Comparison of ENCODE assay signal across 8 mouse cellular contexts in genomic region chr10:39614676-39615075, GRCm38 (mm10). TPM values are rescaled to one million over a fixed set of nuclear protein-coding genes. Genes with fewer than 3 reads are reported as not detected.
A peak's percentile ranks its signal among the peaks of the same experiment; 100 is the strongest.
DNase-seq lines count a peak whose midpoint lies in the region; ATAC-seq and TF ChIP-seq lines count a peak whose summit lies in the region.

No protein-coding gene starts in this region.

- 10% methylated on average over 6 of the region's 6 CpGs for WGBS in embryonic facial prominence, embryonic 15.5 days
- WGBS in limb, embryonic 14.5 days, result 8% methylated on average over 6 of the region's 6 CpGs
- 8% methylated on average over 6 of the region's 6 CpGs for WGBS in stomach, embryonic 14.5 days

- peak; percentile 79 for ATAC-seq in embryonic facial prominence, embryonic 15.5 days (ENCODE audit: insufficient number of reproducible peaks, low FRiP score, low TSS enrichment, low read depth)
- peak; percentile 74 for ATAC-seq in limb, embryonic 14.5 days (ENCODE audit: low FRiP score, low read depth)
- ATAC-seq in stomach, embryonic 14.5 days (ENCODE audit: insufficient number of reproducible peaks, insufficient read depth, low FRiP score, low read depth), result peak; percentile 80; the same call in 1 of the 2 replicates
- no peak for ATAC-seq in monocyte, adult 5-6 weeks (replicated peaks; ENCODE audit: insufficient number of reproducible peaks, low FRiP score, low TSS enrichment, poor library complexity, severe bottlenecking)

- no peak overlapping the region for H3K9ac ChIP-seq in embryonic facial prominence, embryonic 15.5 days
- no peak overlapping the region for H3K9ac ChIP-seq in limb, embryonic 14.5 days (ENCODE audit: low read depth, low read length, severe bottlenecking)
- no peak overlapping the region; the same call in 1 of the 2 replicates for H3K9ac ChIP-seq in stomach, embryonic 14.5 days (replicated peaks; ENCODE audit: low read depth, low read length)

- H3K27me3 ChIP-seq in embryonic facial prominence, embryonic 15.5 days, result no peaks in the 10 kb centered on the region
- no peaks in the 10 kb centered on the region for H3K27me3 ChIP-seq in limb, embryonic 14.5 days (ENCODE audit: control insufficient read depth, insufficient read depth, low read length)
- no peaks in the 10 kb centered on the region for H3K27me3 ChIP-seq in stomach, embryonic 14.5 days (ENCODE audit: control insufficient read depth, insufficient read depth, low read length)

- H3K36me3 ChIP-seq in embryonic facial prominence, embryonic 15.5 days, result no peaks in the 10 kb centered on the region
- H3K36me3 ChIP-seq in limb, embryonic 14.5 days (ENCODE audit: control insufficient read depth, insufficient read depth, low read length), result no peaks in the 10 kb centered on the region
- H3K36me3 ChIP-seq in stomach, embryonic 14.5 days (ENCODE audit: control insufficient read depth, insufficient read depth, low read length), result no peaks in the 10 kb centered on the region; the same call in 1 of the 2 replicates

- peak; percentile 49 for DNase-seq in urinary bladder, postnatal 25 days (ENCODE audit: low spot score)
- no peak for DNase-seq in urinary bladder, postnatal 10 days (ENCODE audit: low spot score)
- peak; percentile 77 to 78 for DNase-seq in heart, postnatal 36 days
- peak; percentile 73 for DNase-seq in limb, embryonic 14.5 days (ENCODE audit: low spot score)
- no peak for DNase-seq in natural killer cell, adult 2 months (ENCODE audit: low spot score in 2 of 2)

- H3K4me2 ChIP-seq in embryonic facial prominence, embryonic 15.5 days (replicated peaks), result peak overlapping the region; percentile 52
- H3K4me2 ChIP-seq in limb, embryonic 14.5 days (replicated peaks; ENCODE audit: low read depth, low read length, severe bottlenecking), result peak overlapping the region; percentile 26
- peak overlapping the region; percentile 54 for H3K4me2 ChIP-seq in stomach, embryonic 14.5 days (replicated peaks; ENCODE audit: low read depth, low read length)

- H3K27ac ChIP-seq in embryonic facial prominence, embryonic 15.5 days (replicated peaks), result peak overlapping the region; percentile 97
- H3K27ac ChIP-seq in limb, embryonic 14.5 days (replicated peaks; ENCODE audit: low read depth, low read length), result peak overlapping the region; percentile 87
- peak overlapping the region; percentile 98 for H3K27ac ChIP-seq in stomach, embryonic 14.5 days (ENCODE audit: low read length)

- no peak for TF ChIP-seq POLR2A in limb, embryonic 14.5 days (IDR thresholded peaks at IDR 0.05; ENCODE audit: borderline replicate concordance, extremely low read depth, insufficient read depth, insufficient read length)

- intact Hi-C loops in heart, postnatal 36 days (cut with DNase I), result loop anchor here (5.0 kb wide), 3 partner anchors 43 to 72 kb away; no protein-coding TSS in a partner anchor

- H3K4me3 ChIP-seq in embryonic facial prominence, embryonic 15.5 days (replicated peaks), result peak overlapping the region; percentile 44; the same call in 1 of the 2 replicates
- H3K4me3 ChIP-seq in limb, embryonic 14.5 days (replicated peaks; ENCODE audit: low read length), result no peak overlapping the region
- peak overlapping the region; percentile 47; the same call in 1 of the 2 replicates for H3K4me3 ChIP-seq in stomach, embryonic 14.5 days (ENCODE audit: low read depth, low read length)

- no peaks in the 10 kb centered on the region for H3K9me3 ChIP-seq in embryonic facial prominence, embryonic 15.5 days (replicated peaks)
- no peaks in the 10 kb centered on the region for H3K9me3 ChIP-seq in limb, embryonic 14.5 days (ENCODE audit: control insufficient read depth, low read length)
- no peaks in the 10 kb centered on the region for H3K9me3 ChIP-seq in stomach, embryonic 14.5 days (ENCODE audit: control insufficient read depth, low read depth, low read length)

- peaks cover 50% of the 10 kb centered on the region for H3K4me1 ChIP-seq in embryonic facial prominence, embryonic 15.5 days
- peaks cover 33% of the 10 kb centered on the region for H3K4me1 ChIP-seq in limb, embryonic 14.5 days (ENCODE audit: control insufficient read depth, insufficient read depth, low read length)
- peaks cover 29% of the 10 kb centered on the region for H3K4me1 ChIP-seq in stomach, embryonic 14.5 days (ENCODE audit: control insufficient read depth, insufficient read depth, low read length)

RNA-seq across cellular contexts. Expression of gene Traf3ip2, which starts 1.9 kb away (rescaled TPM):
- 22.2 and 22.3 TPM in 2 replicates for polyA plus RNA-seq in embryonic facial prominence, embryonic 15.5 days (2015; fragmentation: Nextera tagmentation; extraction: Ambion mirVana)
- total RNA-seq in heart, postnatal 36 days (2021), result 1 to 10 TPM; 7.2 to 8.0 TPM
- 7.5 and 9.0 TPM in 2 replicates for polyA plus RNA-seq in limb, embryonic 14.5 days (2012; rRNA removed)
- 13.3 and 13.7 TPM in 2 replicates for polyA plus RNA-seq in limb, embryonic 14.5 days (2014; fragmentation: Nextera tagmentation; extraction: Ambion mirVana)
- polyA plus RNA-seq in stomach, embryonic 14.5 days (2014; fragmentation: Nextera tagmentation; extraction: Ambion mirVana), result 30.2 and 32.6 TPM in 2 replicates
- 12.2 to 14.9 TPM (median 13.4 TPM) in 3 replicates for total RNA-seq in monocyte, adult 5-6 weeks (2017)

Comparison
In these comparisons a context has a peak if more than half of its experiments do, and no peak if none do; other contexts are left out.
1. DNase-seq: peak in urinary bladder, postnatal 25 days (single experiment), heart, postnatal 36 days (2 of 2) and limb, embryonic 14.5 days (single experiment); none in urinary bladder, postnatal 10 days (single experiment) and natural killer cell, adult 2 months (0 of 2).
2. Peak in every context shown above with its lines, with median percentiles within 50 percentile points of each other: H3K27ac ChIP-seq and H3K4me2 ChIP-seq.